Mouse (Mus musculus) CH12F3 (cell line): ENCODE measurements around the gene Hormad1.
"Not testable (repeated sequence)": the region's sequence is repeated elsewhere in the genome, so short reads cannot be mapped to it uniquely, and the experiment has no call there.

Experiments used
- in situ Hi-C: fragments of 300-500 bp; cut with MboI; formaldehyde crosslinking; loops from 2 replicates; pipeline ENCODE4 v1.14.3; 2020; ENCODE audit warnings: low sequenced_read_pairs

Hormad1 gene

GRCm38 (mm10) chr3:95559437-95559836 lies at the start of gene Hormad1:
TSS of gene Hormad1 (plus strand) at chr3:95559677.
- in situ Hi-C loops: no loop called here

DNA sequence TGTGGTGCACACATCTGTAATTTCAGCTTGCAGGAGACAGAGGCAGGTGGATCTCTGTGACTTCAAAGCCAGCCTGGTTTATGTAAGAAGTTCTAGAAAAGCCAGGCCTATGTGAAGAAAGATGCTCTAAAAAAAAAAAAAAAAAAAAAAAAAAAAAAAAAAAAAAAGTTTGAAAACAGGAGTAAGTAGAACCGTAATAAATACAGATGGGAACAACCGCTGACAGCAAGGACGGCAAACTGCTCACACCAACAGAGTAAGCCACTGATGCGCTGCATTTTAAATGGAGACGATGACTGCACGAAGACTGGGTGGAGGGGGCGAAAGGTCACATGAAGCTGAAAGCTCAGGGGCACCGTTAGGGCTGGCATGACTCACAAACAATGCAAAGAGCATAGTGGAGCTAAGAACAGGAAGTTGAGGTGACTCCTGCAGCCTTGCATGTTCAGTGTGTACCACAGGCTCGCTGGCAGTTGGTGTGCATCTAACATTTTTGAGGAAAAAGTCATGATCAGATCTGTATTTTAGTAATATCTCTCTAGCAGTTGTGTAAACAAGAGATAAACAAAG lies 47.8 kb upstream of the Hormad1 start:
- in situ Hi-C loops: no loop called here

GRCm38 (mm10) chr3:95516614-95517041 lies 42.8 kb upstream of the Hormad1 start:
- in situ Hi-C loops: no loop called here

GRCm38 (mm10) chr3:95517493-95517898 lies 42.0 kb upstream of the Hormad1 start:
- in situ Hi-C loops: no loop called here

- in situ Hi-C loops: no loop called here
These were observed 40.6 kb upstream of the Hormad1 start for GRCm38 (mm10) chr3:95518891-95519290.

GRCm38 (mm10) chr3:95519315-95519714 lies 40.2 kb upstream of the Hormad1 start:
- in situ Hi-C loops: no loop called here

DNA sequence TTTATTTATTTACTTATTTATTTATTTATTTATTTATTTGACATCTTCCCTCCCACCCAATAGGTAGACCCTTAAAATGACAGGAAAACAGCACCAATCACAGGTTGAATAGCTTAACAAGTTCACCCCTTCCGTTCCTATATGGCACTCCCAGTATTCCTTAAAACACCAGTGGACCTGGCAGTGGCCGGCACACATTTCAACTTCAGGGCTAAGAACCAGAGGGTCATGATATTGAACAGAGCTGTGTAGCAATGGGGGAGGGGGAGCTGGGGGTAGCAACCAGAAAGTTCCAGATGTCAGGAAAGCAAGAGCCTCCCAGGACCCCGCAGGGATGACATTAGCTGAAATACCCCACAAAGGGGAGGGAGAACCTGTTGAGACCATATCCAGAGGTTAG lies 39.4 kb upstream of the Hormad1 start:
- in situ Hi-C loops: no loop called here

GRCm38 (mm10) chr3:95521168-95521567 lies 38.3 kb upstream of the Hormad1 start:
- in situ Hi-C loops: no loop called here

DNA sequence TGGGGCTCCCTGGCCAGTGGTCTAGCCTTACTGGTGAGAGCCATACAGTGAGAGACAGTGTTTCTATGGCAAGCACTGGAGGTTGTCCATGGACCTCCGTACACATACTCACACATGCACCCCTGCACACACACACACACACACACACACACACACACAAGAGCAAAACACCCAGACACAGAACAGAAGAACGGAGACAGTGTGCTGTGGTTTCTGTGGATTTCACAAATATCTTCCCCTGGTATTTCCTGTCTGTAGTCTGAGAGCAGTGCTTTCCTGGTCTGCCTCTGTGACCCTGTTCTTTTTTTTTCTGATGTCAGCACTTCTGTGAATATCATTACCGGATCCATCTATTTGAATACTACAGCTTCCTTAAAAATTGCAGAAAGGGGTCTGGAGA lies 35.8 kb upstream of the Hormad1 start:
- in situ Hi-C loops: no loop called here

DNA sequence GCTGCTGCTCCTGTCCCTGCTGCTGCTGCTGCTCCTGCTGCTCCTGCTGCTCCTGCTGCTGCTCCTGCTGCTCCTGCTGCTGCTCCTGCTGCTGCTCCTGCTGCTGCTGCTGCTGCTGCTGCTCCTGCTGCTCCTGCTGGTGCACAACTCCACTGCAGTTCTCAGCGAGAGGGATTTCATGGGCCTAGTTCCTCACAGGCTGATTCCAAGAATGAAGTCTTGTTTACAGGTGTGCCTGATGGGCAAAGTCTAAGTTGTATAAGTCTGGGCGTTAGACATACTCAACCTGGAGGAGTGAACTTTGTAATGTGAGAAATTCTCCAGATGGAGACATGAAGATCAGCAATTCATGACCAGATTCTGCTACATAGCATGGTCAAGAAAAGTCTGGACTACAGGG lies 34.8 kb upstream of the Hormad1 start:
- in situ Hi-C loops: no loop called here

GRCm38 (mm10) chr3:95526111-95526510 lies 33.4 kb upstream of the Hormad1 start:
- in situ Hi-C loops: no loop called here

DNA sequence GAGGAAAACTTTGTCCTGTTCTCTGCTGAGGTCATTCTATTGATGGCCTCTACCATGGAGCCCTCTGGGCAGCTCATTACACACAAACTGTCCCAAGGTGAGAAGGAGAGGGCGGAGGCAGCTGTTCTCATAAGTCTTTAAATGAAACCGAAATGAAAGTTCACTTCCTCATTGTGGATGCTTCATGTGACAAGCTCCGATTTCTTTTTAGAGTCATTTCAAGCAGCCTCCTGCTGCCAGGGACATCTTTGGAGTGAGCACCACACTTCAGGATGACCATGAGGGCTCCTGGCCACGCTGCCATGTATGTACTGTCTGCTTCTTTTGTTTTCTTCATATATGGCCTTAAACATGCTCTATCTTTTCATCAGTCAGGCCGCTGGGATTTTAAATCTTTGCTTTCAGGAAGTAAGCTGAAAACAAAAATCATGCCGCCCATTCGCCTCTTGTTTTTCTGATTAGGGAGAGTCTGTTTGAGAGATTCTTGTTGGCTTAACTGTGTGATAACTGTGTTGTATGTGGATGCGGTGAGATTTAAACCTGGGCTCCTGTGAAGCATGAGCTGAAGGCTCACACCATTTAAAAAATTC lies 32.8 kb upstream of the Hormad1 start, which contains the start of gene Ctss:
Gene Ctss, plus strand, starts transcription at position 165 of the 590 bp plus-strand sequence.
- in situ Hi-C loops: no loop called here

- in situ Hi-C loops: no loop called here
These were observed 29.7 kb upstream of the Hormad1 start for GRCm38 (mm10) chr3:95529814-95530213.

GRCm38 (mm10) chr3:95531025-95531424 lies 28.5 kb upstream of the Hormad1 start:
- in situ Hi-C loops: no loop called here

DNA sequence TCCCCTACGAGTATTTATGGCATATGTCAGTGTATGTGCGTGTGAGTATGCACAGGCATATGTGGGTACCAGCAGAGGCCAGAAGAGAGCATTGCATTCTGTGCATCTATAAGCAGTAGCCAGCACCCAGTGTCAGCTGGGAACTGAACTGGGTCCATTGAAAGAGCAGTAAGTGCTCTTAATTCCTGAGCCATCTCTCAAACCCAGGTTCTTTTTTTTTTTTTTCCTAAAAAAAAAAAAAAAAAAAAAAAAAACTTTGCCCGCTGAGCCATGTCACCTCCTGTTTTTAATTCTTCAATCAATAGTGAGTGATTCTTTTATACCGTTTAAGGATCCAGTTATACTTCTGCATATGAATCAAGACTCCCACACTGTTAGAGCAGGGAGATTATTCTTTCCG lies 26.1 kb upstream of the Hormad1 start:
- in situ Hi-C loops: no loop called here

DNA sequence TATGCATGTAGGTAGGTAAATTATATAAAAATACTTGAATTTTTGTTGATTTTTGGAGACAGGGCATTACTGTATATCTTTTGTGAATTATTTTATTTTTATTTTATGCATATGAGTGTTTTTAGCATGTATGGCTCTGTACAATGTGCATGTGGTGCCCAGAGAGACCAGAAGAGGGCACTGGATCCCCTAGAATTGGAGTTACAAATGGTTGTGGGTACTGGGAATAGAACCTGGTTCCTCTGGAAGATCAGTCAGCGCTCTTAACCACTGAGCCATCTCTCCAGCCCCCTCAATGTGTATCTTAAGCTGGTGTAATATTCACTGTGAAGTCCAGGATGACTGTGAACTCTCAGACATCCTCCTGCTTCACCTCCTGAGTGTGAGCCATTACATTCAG lies 24.6 kb upstream of the Hormad1 start:
- in situ Hi-C loops: no loop called here

DNA sequence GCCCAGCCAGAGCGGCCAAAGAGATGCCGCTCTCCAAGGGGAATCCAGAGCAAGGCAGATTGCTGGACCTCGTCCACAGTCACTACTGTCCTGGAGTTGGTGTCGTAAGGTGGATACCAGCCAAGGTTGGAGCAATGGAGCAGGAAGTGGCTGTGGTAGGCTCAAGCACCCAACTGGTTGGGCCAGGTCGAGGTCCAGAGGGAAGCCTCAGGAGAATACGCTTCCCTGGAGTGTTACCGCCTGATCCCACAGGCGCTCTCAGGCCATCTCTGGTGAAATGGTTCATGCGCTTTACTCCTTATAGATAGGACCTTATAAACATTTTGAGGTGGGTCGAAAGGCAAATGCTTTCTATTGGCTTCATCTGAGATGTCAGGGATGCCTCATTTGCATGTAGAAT lies 20.5 kb upstream of the Hormad1 start:
- in situ Hi-C loops: no loop called here

DNA sequence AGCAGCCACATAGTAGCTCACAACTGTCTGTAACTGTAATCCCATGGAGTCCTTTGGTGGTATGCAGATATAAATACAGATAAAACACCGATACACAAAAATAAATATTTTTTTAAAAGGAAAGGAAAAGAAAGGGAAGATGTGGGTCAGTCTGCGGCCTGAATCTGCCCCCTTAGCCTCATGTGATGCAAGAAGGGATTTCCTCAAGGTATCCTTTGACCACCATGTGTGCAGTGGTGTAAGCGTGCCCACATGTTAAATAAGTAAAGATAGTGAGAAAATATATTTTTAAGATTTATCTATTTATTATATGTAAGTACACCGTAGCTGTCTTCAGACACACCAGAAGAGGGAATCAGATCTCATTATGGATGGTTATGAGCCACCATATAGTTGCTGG lies 19.6 kb upstream of the Hormad1 start:
- in situ Hi-C loops: no loop called here

DNA sequence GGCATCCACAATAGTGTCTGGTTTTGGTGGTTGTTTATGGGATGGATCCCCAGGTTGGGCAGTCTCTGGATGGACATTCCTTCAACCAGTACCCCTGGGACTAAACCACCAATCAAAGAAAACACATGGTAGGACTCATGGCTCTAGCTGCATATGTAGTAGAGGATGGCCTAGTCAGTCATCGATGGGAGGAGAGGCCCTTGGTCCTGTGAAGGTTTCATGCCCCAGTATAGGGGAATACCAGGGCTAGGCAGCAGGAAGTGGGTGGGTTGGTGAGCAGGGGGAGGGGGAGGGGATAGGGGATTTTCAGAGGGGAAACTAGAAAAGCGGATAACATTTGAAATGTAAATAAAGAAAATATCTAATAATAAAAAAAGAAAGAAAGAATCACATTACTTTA lies 18.3 kb upstream of the Hormad1 start:
- in situ Hi-C loops: not testable (repeated sequence)

GRCm38 (mm10) chr3:95542171-95542570 lies 17.3 kb upstream of the Hormad1 start:
- in situ Hi-C loops: no loop called here

DNA sequence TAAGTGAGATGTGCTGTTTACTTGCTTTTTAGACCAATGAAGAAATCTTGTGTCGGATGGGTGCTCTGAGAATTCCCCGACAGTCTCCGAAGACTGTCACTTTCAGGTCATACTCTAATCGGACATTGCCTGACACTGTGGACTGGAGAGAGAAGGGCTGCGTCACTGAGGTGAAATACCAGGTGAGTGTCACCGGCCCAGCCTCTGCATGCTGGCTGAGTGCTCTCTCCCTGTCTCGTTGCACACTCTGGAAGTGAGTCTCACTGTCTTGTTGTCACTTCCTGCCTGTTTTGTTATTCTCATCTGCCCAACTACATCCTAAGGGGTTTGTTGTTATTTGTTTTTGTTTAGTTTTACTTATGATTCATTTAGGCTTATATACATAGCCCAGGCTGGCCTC lies 16.5 kb upstream of the Hormad1 start:
- in situ Hi-C loops: no loop called here

GRCm38 (mm10) chr3:95550176-95550575 lies 9.3 kb upstream of the Hormad1 start:
- in situ Hi-C loops: no loop called here

DNA sequence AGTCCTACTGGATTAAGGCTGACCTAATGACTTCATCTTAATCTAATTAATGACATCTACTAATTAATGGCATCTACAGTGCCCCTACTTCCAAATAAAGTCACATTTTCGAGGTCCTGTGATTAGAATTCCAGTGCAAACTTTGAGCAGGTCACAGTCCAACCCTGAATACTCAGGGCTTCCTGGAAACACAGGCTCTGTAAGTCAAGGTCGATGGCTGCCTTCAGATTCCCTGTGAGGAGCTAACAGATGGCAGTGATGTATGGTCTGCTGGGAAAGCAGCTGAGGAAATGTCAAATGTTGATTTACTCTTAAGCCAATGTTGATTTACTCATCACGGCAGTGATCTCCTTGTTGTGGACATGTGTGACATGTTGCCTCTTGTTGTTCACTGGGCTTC lies 5.5 kb upstream of the Hormad1 start:
- in situ Hi-C loops: no loop called here
